Mouse (Mus musculus) spleen, embryonic (tissue): ENCODE data around the gene Foxs1.

Source experiments
- CTCF ChIA-PET: fragments of 350-600 bp; sonication (Branson Sonifier 250); formaldehyde crosslinking; loops from one replicate; lab custom pipeline; 2022; lab: Charles Lee

The Foxs1 gene

DNA sequence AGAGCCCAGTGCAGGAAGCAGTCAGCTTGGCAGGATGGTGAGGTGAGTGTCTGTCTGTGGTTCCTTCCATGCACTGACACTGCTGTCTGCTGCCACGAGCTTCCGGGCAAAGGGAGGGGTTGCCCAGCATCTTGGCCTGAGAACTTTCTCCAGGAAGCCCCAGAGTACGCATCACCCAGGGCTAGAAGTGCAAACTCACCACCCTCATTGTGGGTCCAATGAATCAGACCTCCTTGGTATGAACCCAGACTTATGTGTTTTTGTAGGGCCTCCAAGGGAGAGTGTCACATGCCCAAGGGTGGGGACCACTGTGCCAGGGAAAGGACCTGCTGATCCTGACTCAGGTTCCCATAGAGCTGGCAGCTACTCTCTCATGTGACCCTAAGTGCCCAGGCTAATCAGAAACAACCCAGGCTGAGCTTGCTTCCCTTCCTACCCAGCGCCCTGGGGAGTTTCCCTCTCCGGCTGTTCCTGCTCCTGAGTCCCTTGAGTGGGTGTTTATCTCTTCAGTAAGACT lies 28.8 kb downstream of the Foxs1 start:
- CTCF ChIA-PET = no interaction called here

DNA sequence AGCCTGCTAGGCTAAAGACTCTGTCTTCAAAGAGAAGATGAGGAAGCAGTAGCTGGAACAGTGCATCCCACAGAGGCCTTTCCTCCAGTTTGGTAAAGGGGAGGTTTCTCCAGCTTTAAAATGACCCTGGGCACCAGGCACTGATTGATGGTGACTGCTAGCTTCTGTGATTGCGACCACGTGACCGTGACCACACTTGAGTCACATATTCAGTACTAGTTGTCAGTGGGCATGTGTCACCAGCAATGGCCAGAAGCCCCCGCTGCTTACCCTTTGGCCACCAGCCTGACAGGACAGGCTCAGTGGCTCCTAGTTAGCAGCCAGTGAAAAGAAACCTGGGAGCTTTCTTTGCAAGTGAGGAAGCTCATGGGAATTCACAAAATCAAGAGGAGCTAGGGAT lies 29.4 kb downstream of the Foxs1 start:
- CTCF ChIA-PET = no interaction called here

- CTCF ChIA-PET = interaction anchor here (0.6 to 0.7 kb wide), 2 partner anchors 55 to 1339 kb away, joined by 3 read pairs; partner anchors contain the start of gene Tpx2
Measured at GRCm38 (mm10) chr2:152902658-152903057, 30.4 kb downstream of the Foxs1 start.

- CTCF ChIA-PET = no interaction called here
Measured at GRCm38 (mm10) chr2:152901296-152901695, 31.7 kb downstream of the Foxs1 start.

DNA sequence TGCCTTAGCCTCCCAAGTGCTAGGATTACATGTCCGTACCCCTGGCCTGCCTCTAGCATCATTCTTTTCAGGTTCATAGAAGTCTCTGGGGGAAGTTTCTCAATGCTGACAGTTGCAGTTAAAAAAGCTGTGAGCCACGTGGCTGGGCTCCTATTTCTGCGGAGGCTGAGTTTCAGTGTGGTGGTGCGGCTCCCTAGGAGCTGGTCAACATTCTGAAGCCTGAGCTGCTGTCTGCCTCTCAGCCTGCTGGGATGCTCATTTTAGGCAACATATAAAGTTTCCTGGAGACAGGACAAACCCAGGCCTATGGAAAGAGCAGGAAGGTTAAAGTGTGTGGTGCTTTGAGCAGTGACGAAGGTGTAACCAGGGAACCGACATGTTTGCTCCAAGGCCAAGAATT lies 34.0 kb downstream of the Foxs1 start:
- CTCF ChIA-PET = no interaction called here

DNA sequence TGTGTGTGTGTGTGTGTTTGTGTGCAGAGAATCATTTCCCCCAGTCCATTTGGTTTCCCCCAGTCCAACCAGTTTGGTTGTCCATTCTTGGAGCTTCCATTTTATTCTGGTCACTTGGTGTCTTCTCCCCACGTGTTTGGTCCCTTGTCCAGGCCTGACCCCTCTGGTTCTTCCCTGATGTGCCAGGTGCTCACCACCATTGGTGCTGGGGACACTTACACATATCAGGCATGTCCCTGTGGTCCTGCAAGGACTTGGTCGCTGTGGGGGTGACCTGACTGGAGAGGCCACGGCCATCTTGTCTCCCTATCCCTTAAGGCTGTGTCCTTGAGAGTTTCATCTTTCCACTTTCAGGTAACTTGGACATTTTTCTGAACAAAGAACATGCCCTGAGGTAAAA lies 36.1 kb downstream of the Foxs1 start:
- CTCF ChIA-PET = no interaction called here

GRCm38 (mm10) chr2:152895834-152896233 lies 37.2 kb downstream of the Foxs1 start:
- CTCF ChIA-PET = no interaction called here

DNA sequence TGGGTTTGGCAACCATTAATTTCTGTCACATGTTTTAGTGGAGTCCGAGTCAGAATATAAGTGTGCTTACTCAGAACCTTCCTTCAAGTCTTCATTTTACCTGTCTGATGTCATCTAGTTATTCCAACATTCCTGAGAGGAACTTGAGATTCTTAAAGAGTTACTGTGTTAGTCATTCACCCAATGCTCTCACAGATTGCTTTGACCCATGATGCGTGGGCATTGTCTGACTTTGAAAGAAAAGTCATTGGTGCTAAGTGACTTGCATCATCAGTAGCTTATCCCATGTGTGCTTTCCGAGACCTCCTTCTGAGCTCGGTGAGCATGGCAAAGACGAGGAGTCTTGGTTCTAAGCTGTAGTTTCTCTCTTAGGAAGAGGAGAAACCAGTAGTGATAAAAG lies 44.2 kb downstream of the Foxs1 start:
- CTCF ChIA-PET = no interaction called here

DNA sequence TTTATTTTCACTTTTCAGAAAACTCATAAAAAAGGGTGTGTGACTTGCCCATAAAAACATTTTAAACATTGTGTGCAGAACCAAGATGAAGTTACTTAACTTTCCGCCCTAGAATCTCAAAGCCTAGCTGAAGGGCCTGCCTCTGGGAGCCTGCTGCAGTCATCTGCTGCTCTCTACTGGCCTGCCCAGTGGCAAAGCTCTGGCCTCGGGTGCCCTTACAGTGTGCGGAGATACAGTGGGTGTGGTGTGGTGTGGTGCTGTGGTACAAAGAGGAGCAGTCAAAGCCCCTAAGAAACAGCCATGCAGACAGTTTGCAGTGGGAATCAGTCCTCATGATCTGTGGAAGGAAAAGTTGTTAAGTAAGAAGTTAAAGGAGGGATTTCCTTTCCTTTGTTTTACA lies 45.8 kb downstream of the Foxs1 start:
- CTCF ChIA-PET = no interaction called here

DNA sequence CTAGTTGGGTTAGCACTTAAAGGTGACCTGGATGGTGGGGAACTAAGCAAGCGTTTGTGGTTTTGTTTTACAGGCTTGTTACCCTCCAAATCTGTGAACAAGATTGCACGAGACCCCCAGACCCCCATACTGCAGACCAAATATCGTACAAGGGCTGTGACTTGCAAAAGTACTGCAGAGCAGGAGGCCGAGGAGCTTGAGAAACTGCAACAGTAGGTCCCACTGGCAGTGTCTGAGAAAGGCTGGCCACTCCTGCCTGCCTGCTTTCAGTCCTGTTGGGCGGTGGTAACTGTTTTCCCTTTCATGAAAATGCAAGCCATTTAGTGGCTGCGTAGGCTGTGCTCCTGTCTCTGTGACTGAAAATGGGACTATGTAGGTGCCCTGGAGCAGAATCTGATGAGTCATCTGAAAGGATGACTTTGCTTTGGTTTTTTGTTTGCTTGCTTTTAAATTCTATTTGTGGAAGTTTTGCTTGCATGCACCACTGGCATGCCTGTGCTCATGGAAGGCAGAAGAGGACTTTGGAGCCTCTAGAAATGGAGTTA lies 48.8 kb downstream of the Foxs1 start:
- CTCF ChIA-PET = no interaction called here
